Mouse (Mus musculus) kidney, postnatal 0 days (tissue): ENCODE data around the gene Acot7. TPM values are rescaled to one million over a fixed set of nuclear protein-coding genes. Genes with fewer than 3 reads are reported as not detected.

Experiments
- ATAC-seq: fragments of 200-750 bp; cut with Nextera tagmentation; replicated peaks from 2 replicates; pipeline ENCODE4 v1.8.0; 2017; ENCODE audit warnings: low read depth, moderate number of reproducible peaks, moderate TSS enrichment, moderate library complexity; ENCODE audit not compliant: low FRiP score
- DNase-seq: peaks from one replicate; pipeline ENCODE4 v3.0.0-alpha.2; 2016; ENCODE audit warnings: low spot score
- H3K27ac ChIP-seq: fragments of 300-500 bp; sonication (generic); 2 replicates; pipeline ENCODE4 v1.5.1; 2014; ENCODE audit warnings: mild to moderate bottlenecking
- H3K27me3 ChIP-seq: fragments of 300-500 bp; sonication (generic); 2 replicates; pipeline ENCODE4 v1.6.1; 2014; ENCODE audit warnings: low read length, mixed read lengths; ENCODE audit not compliant: insufficient read depth
- H3K36me3 ChIP-seq: fragments of 300-500 bp; sonication (generic); 2 replicates; pipeline ENCODE4 v1.6.1; 2014; ENCODE audit warnings: low read length, mixed read lengths; ENCODE audit not compliant: insufficient read depth
- H3K4me1 ChIP-seq: fragments of 300-500 bp; sonication (generic); replicated peaks from 2 replicates; pipeline ENCODE4 v1.6.1; 2014; ENCODE audit warnings: antibody characterized with exemption, low read length, mixed read lengths; ENCODE audit not compliant: insufficient read depth
- H3K4me2 ChIP-seq: fragments of 300-500 bp; sonication (generic); 2 replicates; pipeline ENCODE4 v1.6.1; 2014; ENCODE audit warnings: mild to moderate bottlenecking, low read length, moderate library complexity, mixed read lengths
- H3K4me3 ChIP-seq: fragments of 300-500 bp; sonication (generic); replicated peaks from 2 replicates; pipeline ENCODE4 v1.5.1; 2014; ENCODE audit warnings: low read depth, low read length
- H3K9ac ChIP-seq: fragments of 300-500 bp; sonication (generic); 2 replicates; pipeline ENCODE4 v1.6.1; 2014; ENCODE audit warnings: low read depth, low read length
- H3K9me3 ChIP-seq: fragments of 300-500 bp; sonication (generic); replicated peaks from 2 replicates; pipeline ENCODE4 v1.6.1; 2016; ENCODE audit warnings: low read length, inconsistent platforms, mixed read lengths
- CTCF ChIP-seq: IDR thresholded peaks from 2 replicates; pipeline ENCODE4 v1.5.1; 2016; ENCODE audit warnings: antibody characterized with exemption, low read depth, mild to moderate bottlenecking, moderate library complexity
- WGBS: fragments of 180-500 bp; shearing (Covaris S2); extraction: QIAGEN DNeasy Blood & Tissue Kit; methylation state at CpG from one replicate; pipeline ENCODE4 v1.1.7; 2014; 5-methylcytosine and 5-hydroxymethylcytosine counted together
- polyA plus RNA-seq: library from polyadenylated mRNA; unstranded; fragments of >200 nt; fragmentation: Nextera tagmentation; extraction: Ambion mirVana; gene quantifications from 2 replicates; pipeline ENCODE4 v1.2.1, GENCODE M21; 2015

Gene Acot7
- polyA plus RNA-seq, 1 experiment from 2014 or later = 56.4 TPM

DNA sequence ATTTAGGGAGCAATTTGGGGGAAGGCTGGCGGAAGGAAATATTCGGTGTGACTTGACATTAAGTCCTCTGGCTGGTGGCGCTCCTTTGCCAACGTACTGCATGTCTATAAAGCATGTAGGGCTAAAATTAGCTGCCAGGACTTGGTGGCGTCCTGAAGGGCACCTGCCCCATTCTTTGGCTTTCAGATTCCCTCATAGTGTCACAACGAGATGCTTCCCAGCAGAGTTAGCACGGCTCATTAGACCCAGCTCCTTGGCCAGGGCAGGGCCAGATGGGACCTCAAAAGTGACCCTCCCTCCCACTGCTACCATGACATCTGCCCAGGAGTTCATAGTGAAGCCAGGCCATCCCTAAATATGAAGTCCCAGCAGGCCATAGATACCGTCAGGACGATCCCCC lies 92.7 kb downstream of the Acot7 start:
- H3K27ac ChIP-seq = no peak overlapping the region
- H3K27me3 ChIP-seq = no peaks in the 10 kb centered on the region
- no peak overlapping the region for H3K9ac ChIP-seq
- DNase-seq (no peak), ATAC-seq (no peak)
- H3K9me3 ChIP-seq = no peaks in the 10 kb centered on the region
- 61% methylated on average over 9 of the region's 9 CpGs for WGBS
- no peak for TF ChIP-seq CTCF
- H3K4me1 ChIP-seq = peaks cover 13% of the 10 kb centered on the region; the same call in 1 of the 2 replicates
- no peaks in the 10 kb centered on the region for H3K36me3 ChIP-seq
- H3K4me3 ChIP-seq = no peak overlapping the region
- H3K4me2 ChIP-seq = no peak overlapping the region

DNA sequence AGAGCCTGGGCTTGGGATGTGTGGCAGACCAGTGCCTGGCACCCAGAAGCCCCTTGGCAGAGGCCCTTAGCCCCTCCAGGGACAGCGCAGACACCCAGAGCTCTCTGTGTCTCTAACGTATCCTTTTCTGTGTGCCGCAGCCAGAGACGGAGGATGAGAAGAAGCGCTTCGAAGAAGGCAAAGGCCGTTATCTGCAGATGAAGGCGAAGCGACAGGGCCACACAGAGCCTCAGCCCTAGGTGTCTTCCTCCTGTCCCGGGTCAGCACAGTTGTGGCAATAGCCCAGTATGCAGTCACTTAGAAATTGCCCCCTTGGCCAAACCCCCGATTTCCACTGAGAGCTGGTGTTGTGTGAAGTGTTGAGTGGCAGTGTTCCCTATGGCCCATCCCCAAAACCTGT lies 93.4 kb downstream of the Acot7 start:
- ATAC-seq = no peak
- no peaks in the 10 kb centered on the region for H3K27me3 ChIP-seq
- no peak for TF ChIP-seq CTCF
- no peak for DNase-seq
- WGBS = 97% methylated on average over 11 of the region's 11 CpGs
- H3K36me3 ChIP-seq = no peaks in the 10 kb centered on the region
- H3K4me3 ChIP-seq = no peak overlapping the region
- H3K9ac ChIP-seq = no peak overlapping the region
- H3K4me1 ChIP-seq = peaks cover 13% of the 10 kb centered on the region; the same call in 1 of the 2 replicates
- H3K9me3 ChIP-seq = no peaks in the 10 kb centered on the region
- no peak overlapping the region for H3K4me2 ChIP-seq
- H3K27ac ChIP-seq = no peak overlapping the region

DNA sequence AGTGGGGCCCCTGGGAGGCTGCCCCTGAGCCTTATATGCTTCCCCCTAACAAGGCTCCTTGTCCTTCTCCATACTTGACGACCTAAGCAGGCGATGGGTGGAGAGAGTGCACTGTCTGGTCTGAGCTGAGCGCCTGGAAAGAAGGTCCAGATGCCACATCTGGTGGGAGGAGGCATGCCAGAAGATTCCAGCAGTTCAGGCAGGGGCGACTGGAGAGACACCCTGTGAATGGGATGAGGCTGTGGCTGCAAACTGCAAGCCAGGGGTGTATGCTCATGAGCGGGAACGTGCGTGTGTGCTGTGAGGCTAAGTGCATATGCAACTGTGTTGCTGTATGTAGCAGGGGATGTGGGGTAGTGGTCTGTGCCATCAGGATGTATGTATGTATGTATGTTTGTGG lies 94.1 kb downstream of the Acot7 start:
- H3K4me3 ChIP-seq = no peak overlapping the region
- TF ChIP-seq CTCF = no peak
- 62% methylated on average over 7 of the region's 7 CpGs for WGBS
- peaks cover 13% of the 10 kb centered on the region; the same call in 1 of the 2 replicates for H3K4me1 ChIP-seq
- DNase-seq (no peak), ATAC-seq (no peak)
- H3K27ac ChIP-seq = no peak overlapping the region
- no peak overlapping the region for H3K4me2 ChIP-seq
- no peaks in the 10 kb centered on the region for H3K9me3 ChIP-seq
- no peak overlapping the region for H3K9ac ChIP-seq
- no peaks in the 10 kb centered on the region for H3K27me3 ChIP-seq
- no peaks in the 10 kb centered on the region for H3K36me3 ChIP-seq

DNA sequence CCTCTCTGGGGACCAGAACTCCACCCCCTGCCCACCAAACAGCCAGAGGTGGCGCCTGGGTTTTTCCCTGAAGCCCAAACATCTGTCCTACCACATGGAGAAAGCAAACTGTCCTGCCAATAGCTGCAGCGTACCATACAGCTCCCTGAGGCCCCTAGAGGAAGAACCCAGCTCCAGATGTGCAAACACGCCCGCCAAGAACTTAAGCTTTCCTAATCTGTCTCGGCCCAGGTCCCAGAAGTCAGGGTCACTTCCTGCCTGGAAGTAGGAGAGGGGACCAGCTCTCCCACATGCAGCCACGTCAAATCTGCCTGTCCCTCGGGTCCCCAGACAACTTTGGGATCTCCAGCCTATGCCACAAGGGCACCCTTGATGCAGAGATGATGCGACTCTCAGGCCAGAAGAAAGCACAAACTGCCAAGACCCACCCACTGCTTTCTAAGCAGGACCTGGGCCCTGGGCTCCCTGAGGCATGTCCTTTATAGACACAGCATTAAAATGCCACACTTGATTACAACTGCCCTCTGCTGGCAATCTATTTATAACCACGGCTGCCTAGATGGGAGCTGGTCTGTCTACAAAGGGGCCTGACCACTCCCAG lies 94.6 kb downstream of the Acot7 start:
- Histone ChIP-seq H3K4me1 (peaks cover 13% of the 10 kb centered on the region; the same call in 1 of the 2 replicates), H3K27ac (peak overlapping the region; percentile 58), H3K4me2 (no peak overlapping the region), H3K36me3 (no peaks in the 10 kb centered on the region), H3K4me3 (no peak overlapping the region), H3K9ac (no peak overlapping the region), H3K9me3 (no peaks in the 10 kb centered on the region), H3K27me3 (no peaks in the 10 kb centered on the region)
- TF ChIP-seq CTCF = peak; percentile 62
- ATAC-seq (no peak; the same call in 1 of the 2 replicates), DNase-seq (peak; percentile 70)
- WGBS = 18% methylated on average over 9 of the region's 9 CpGs

- Histone ChIP-seq H3K4me2 (no peak overlapping the region), H3K4me3 (no peak overlapping the region), H3K4me1 (peaks cover 13% of the 10 kb centered on the region; the same call in 1 of the 2 replicates), H3K36me3 (no peaks in the 10 kb centered on the region), H3K27me3 (no peaks in the 10 kb centered on the region), H3K9me3 (no peaks in the 10 kb centered on the region), H3K9ac (no peak overlapping the region), H3K27ac (peak overlapping the region; percentile 58)
- WGBS = 22% methylated on average over 3 of the region's 3 CpGs
- DNase-seq (no peak), ATAC-seq (no peak; the same call in 1 of the 2 replicates)
- TF ChIP-seq CTCF = no peak
Measured at GRCm38 (mm10) chr4:152273191-152273590, 95.3 kb downstream of the Acot7 start.

DNA sequence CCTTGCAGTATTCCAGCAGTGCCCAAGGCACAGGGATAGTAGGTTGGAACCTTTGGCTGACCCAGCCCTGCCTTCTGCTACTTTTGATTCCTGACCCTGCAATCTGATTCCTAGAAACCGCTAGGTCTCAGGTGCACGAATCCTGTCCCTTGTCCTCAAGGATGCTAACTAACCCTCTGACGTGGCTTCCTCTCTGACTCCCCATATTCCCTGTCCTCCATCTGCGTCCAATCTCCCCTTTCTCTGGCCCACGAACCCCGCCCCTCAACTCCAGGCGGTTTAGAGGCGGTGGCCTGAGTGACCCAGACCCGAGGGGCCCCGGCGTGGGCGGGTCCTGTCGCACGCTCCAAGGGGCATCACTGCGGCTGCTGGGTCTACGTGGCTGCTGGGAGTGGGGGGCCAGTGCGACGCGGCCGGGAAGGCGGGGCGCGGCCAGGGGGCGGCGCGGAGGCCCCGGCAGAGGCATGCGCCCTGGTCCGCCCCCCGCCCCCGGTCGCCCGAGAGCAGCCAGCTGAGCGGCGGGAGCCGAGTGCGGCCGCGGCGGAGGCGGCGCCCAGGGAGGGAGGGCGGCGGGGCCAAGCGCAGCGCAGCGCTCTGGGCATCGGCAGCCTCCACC lies 95.8 kb downstream of the Acot7 start, which contains the start of gene Gpr153:
Gene Gpr153 (plus strand): TSS at position 612 of the 616 bp plus-strand sequence.
- Histone ChIP-seq H3K9me3 (no peaks in the 10 kb centered on the region), H3K4me1 (peaks cover 13% of the 10 kb centered on the region; the same call in 1 of the 2 replicates), H3K9ac (peak within 1 kb of the TSS; percentile 58), H3K27ac (peak within 1 kb of the TSS; percentile 66), H3K27me3 (no peaks in the 10 kb centered on the region), H3K4me3 (peak within 1 kb of the TSS; percentile 57), H3K36me3 (no peaks in the 10 kb centered on the region), H3K4me2 (peak within 1 kb of the TSS; percentile 91)
- DNase-seq = peak; percentile 76
- ATAC-seq = peak; percentile 40
- 1% methylated on average over 28 of the region's 48 CpGs for WGBS
- TF ChIP-seq CTCF = no peak
